Mouse (Mus musculus): ENCODE measurements around the gene Plekhm1. TPM values are rescaled to one million over a fixed set of nuclear protein-coding genes. Genes with fewer than 3 reads are reported as not detected.
"Not testable (repeated sequence)": the region's sequence is repeated elsewhere in the genome, so short reads cannot be mapped to it uniquely, and the experiment has no call there.

Gene Plekhm1
- 7.2 and 7.3 TPM in 2 replicates for polyA plus RNA-seq (2014; fragmentation: Nextera tagmentation; extraction: Ambion mirVana)

GRCm38 (mm10) chr11:103411981-103412949 is at the start of gene Plekhm1:
Gene Plekhm1 (minus strand): TSS chr11:103412687.
- Histone ChIP-seq H3K36me3 (ENCODE audit: control insufficient read depth, insufficient read depth, low read length) (no peaks in the 10 kb centered on the region), H3K27ac (ENCODE audit: low read depth, low read length) (0 out of 2 replicates have a peak within 1 kb of the TSS, but pooled peaks have one; percentile 8), H3K4me3 (ENCODE audit: low read depth, low read length) (peak within 1 kb of the TSS; percentile 78), H3K27me3 (ENCODE audit: control insufficient read depth, insufficient read depth, low read length) (no peaks in the 10 kb centered on the region), H3K9ac (ENCODE audit: low read depth, low read length) (peak within 1 kb of the TSS; percentile 67), H3K4me1 (replicated peaks; ENCODE audit: control insufficient read depth, insufficient read depth, low read length) (no peaks in the 10 kb centered on the region), H3K4me2 (replicated peaks; ENCODE audit: low read depth, low read length) (peak within 1 kb of the TSS; percentile 71), H3K9me3 (ENCODE audit: control insufficient read depth, low read length) (no peaks in the 10 kb centered on the region)
- peak; percentile 98 for DNase-seq (ENCODE audit: low spot score)
- peak; percentile 96 for ATAC-seq (ENCODE audit: low FRiP score)
- under 1% methylated on average over 65 of the region's 67 CpGs for WGBS

- not testable (repeated sequence) for H3K27me3 ChIP-seq (ENCODE audit: control insufficient read depth, insufficient read depth, low read length); DNase-seq (ENCODE audit: low spot score); H3K4me2 ChIP-seq (replicated peaks; ENCODE audit: low read depth, low read length); H3K4me1 ChIP-seq (replicated peaks; ENCODE audit: control insufficient read depth, insufficient read depth, low read length); ATAC-seq (ENCODE audit: low FRiP score); H3K36me3 ChIP-seq (ENCODE audit: control insufficient read depth, insufficient read depth, low read length); H3K27ac ChIP-seq (ENCODE audit: low read depth, low read length); H3K9ac ChIP-seq (ENCODE audit: low read depth, low read length); H3K4me3 ChIP-seq (ENCODE audit: low read depth, low read length); H3K9me3 ChIP-seq (ENCODE audit: control insufficient read depth, low read length)
- 32% methylated on average over 1 of the region's 1 CpGs for WGBS
These were observed 38.6 kb upstream of the Plekhm1 start for GRCm38 (mm10) chr11:103451105-103451504.

GRCm38 (mm10) chr11:103449721-103450120 is 37.2 kb upstream of the Plekhm1 start:
- H3K4me2 ChIP-seq (replicated peaks; ENCODE audit: low read depth, low read length); H3K36me3 ChIP-seq (ENCODE audit: control insufficient read depth, insufficient read depth, low read length); DNase-seq (ENCODE audit: low spot score); H3K9ac ChIP-seq (ENCODE audit: low read depth, low read length); ATAC-seq (ENCODE audit: low FRiP score); H3K27me3 ChIP-seq (ENCODE audit: control insufficient read depth, insufficient read depth, low read length); H3K4me3 ChIP-seq (ENCODE audit: low read depth, low read length); H3K9me3 ChIP-seq (ENCODE audit: control insufficient read depth, low read length); H3K4me1 ChIP-seq (replicated peaks; ENCODE audit: control insufficient read depth, insufficient read depth, low read length); H3K27ac ChIP-seq (ENCODE audit: low read depth, low read length): not testable (repeated sequence)
- WGBS, result 89% methylated on average over 13 of the region's 14 CpGs

- Histone ChIP-seq H3K27me3 (ENCODE audit: control insufficient read depth, insufficient read depth, low read length) (no peaks in the 10 kb centered on the region), H3K4me2 (replicated peaks; ENCODE audit: low read depth, low read length) (no peak overlapping the region), H3K9me3 (ENCODE audit: control insufficient read depth, low read length) (no peaks in the 10 kb centered on the region), H3K9ac (ENCODE audit: low read depth, low read length) (no peak overlapping the region), H3K4me1 (replicated peaks; ENCODE audit: control insufficient read depth, insufficient read depth, low read length) (no peaks in the 10 kb centered on the region), H3K27ac (ENCODE audit: low read depth, low read length) (no peak overlapping the region), H3K4me3 (ENCODE audit: low read depth, low read length) (no peak overlapping the region), H3K36me3 (ENCODE audit: control insufficient read depth, insufficient read depth, low read length) (no peaks in the 10 kb centered on the region)
- 96% methylated on average over 3 of the region's 3 CpGs for WGBS
- no peak for ATAC-seq (ENCODE audit: low FRiP score)
- no peak for DNase-seq (ENCODE audit: low spot score)
These were observed 31.2 kb upstream of the Plekhm1 start for GRCm38 (mm10) chr11:103443678-103444077.

GRCm38 (mm10) chr11:103436282-103436681 is 23.8 kb upstream of the Plekhm1 start:
- Histone ChIP-seq H3K27me3 (ENCODE audit: control insufficient read depth, insufficient read depth, low read length) (no peaks in the 10 kb centered on the region), H3K9me3 (ENCODE audit: control insufficient read depth, low read length) (no peaks in the 10 kb centered on the region), H3K36me3 (ENCODE audit: control insufficient read depth, insufficient read depth, low read length) (no peaks in the 10 kb centered on the region), H3K4me2 (replicated peaks; ENCODE audit: low read depth, low read length) (no peak overlapping the region), H3K27ac (ENCODE audit: low read depth, low read length) (no peak overlapping the region), H3K4me3 (ENCODE audit: low read depth, low read length) (no peak overlapping the region), H3K4me1 (replicated peaks; ENCODE audit: control insufficient read depth, insufficient read depth, low read length) (no peaks in the 10 kb centered on the region), H3K9ac (ENCODE audit: low read depth, low read length) (no peak overlapping the region)
- no peak for DNase-seq (ENCODE audit: low spot score)
- 87% methylated on average over 5 of the region's 5 CpGs for WGBS
- ATAC-seq (ENCODE audit: low FRiP score), result no peak

- H3K4me3 ChIP-seq (ENCODE audit: low read depth, low read length), result no peak overlapping the region
- H3K9ac ChIP-seq (ENCODE audit: low read depth, low read length), result no peak overlapping the region
- no peaks in the 10 kb centered on the region for H3K27me3 ChIP-seq (ENCODE audit: control insufficient read depth, insufficient read depth, low read length)
- no peak overlapping the region for H3K4me2 ChIP-seq (replicated peaks; ENCODE audit: low read depth, low read length)
- no peak overlapping the region for H3K27ac ChIP-seq (ENCODE audit: low read depth, low read length)
- ATAC-seq (ENCODE audit: low FRiP score) (no peak), DNase-seq (ENCODE audit: low spot score) (no peak)
- no peaks in the 10 kb centered on the region for H3K9me3 ChIP-seq (ENCODE audit: control insufficient read depth, low read length)
- WGBS, result 38% methylated on average over 5 of the region's 5 CpGs
- no peaks in the 10 kb centered on the region for H3K4me1 ChIP-seq (replicated peaks; ENCODE audit: control insufficient read depth, insufficient read depth, low read length)
- no peaks in the 10 kb centered on the region for H3K36me3 ChIP-seq (ENCODE audit: control insufficient read depth, insufficient read depth, low read length)
These were observed 12.5 kb upstream of the Plekhm1 start for GRCm38 (mm10) chr11:103425031-103425430.

- ATAC-seq (ENCODE audit: low FRiP score), result no peak
- 90% methylated on average over 13 of the region's 13 CpGs for WGBS
- Histone ChIP-seq H3K9me3 (ENCODE audit: control insufficient read depth, low read length) (no peaks in the 10 kb centered on the region), H3K4me2 (replicated peaks; ENCODE audit: low read depth, low read length) (no peak overlapping the region), H3K9ac (ENCODE audit: low read depth, low read length) (no peak overlapping the region), H3K27ac (ENCODE audit: low read depth, low read length) (no peak overlapping the region), H3K36me3 (ENCODE audit: control insufficient read depth, insufficient read depth, low read length) (no peaks in the 10 kb centered on the region), H3K4me1 (replicated peaks; ENCODE audit: control insufficient read depth, insufficient read depth, low read length) (no peaks in the 10 kb centered on the region), H3K4me3 (ENCODE audit: low read depth, low read length) (no peak overlapping the region), H3K27me3 (ENCODE audit: control insufficient read depth, insufficient read depth, low read length) (no peaks in the 10 kb centered on the region)
- DNase-seq (ENCODE audit: low spot score), result no peak
These were observed 7.2 kb upstream of the Plekhm1 start for GRCm38 (mm10) chr11:103419667-103420066.

DNA sequence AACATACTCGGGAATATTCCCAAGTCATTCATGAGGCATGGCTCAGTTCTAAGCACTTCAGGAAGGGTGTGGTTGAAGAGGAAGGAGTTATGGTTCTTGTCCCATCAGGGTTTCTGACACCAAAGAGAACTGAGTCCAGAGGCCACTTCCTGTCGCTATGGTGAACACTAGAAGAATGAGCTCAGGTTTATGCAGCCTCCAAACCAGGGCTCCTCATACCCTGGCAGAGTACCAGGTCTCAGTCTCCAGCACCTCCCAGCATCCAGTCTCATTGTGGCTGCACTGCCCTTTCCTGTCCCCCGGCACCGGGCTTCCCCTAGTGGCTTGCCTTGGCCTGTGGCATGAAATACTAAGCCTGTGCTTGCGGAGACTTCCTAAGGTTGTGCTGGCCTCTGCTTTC is 6.7 kb upstream of the Plekhm1 start:
- Histone ChIP-seq H3K4me3 (ENCODE audit: low read depth, low read length) (no peak overlapping the region), H3K9me3 (ENCODE audit: control insufficient read depth, low read length) (no peaks in the 10 kb centered on the region), H3K27ac (ENCODE audit: low read depth, low read length) (no peak overlapping the region), H3K4me1 (replicated peaks; ENCODE audit: control insufficient read depth, insufficient read depth, low read length) (no peaks in the 10 kb centered on the region), H3K27me3 (ENCODE audit: control insufficient read depth, insufficient read depth, low read length) (no peaks in the 10 kb centered on the region), H3K9ac (ENCODE audit: low read depth, low read length) (no peak overlapping the region), H3K36me3 (ENCODE audit: control insufficient read depth, insufficient read depth, low read length) (no peaks in the 10 kb centered on the region), H3K4me2 (replicated peaks; ENCODE audit: low read depth, low read length) (no peak overlapping the region)
- DNase-seq (ENCODE audit: low spot score) (no peak), ATAC-seq (ENCODE audit: low FRiP score) (no peak)
- WGBS, result 83% methylated on average over 5 of the region's 5 CpGs

DNA sequence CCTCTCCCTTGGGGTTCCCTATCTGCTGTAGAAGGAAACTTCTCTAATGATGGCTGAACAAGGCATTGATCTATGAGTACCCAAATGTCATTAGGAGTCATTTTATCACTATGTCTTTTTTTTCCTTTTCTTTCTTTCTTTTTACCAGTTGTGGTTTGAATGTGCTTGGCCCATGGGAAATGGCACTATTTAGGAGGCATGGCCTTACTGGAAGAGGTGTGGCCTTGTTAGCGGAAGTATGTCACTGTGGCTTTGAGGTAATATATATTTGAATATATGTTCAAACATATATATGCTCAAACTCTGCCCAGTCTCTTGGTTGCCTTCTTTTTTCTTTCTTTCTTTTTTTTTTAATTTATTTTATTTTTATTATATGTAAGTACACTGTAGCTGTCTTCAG is 1.0 kb upstream of the Plekhm1 start:
- 0 out of 2 replicates have a peak overlapping the region, but pooled peaks have one; percentile 71 for H3K4me2 ChIP-seq (replicated peaks; ENCODE audit: low read depth, low read length)
- DNase-seq (ENCODE audit: low spot score) (no peak), ATAC-seq (ENCODE audit: low FRiP score) (no peak)
- no peak overlapping the region for H3K9ac ChIP-seq (ENCODE audit: low read depth, low read length)
- H3K4me1 ChIP-seq (replicated peaks; ENCODE audit: control insufficient read depth, insufficient read depth, low read length), result no peaks in the 10 kb centered on the region
- H3K4me3 ChIP-seq (ENCODE audit: low read depth, low read length), result no peak overlapping the region; the same call in 1 of the 2 replicates
- no peaks in the 10 kb centered on the region for H3K27me3 ChIP-seq (ENCODE audit: control insufficient read depth, insufficient read depth, low read length)
- no peaks in the 10 kb centered on the region for H3K9me3 ChIP-seq (ENCODE audit: control insufficient read depth, low read length)
- no peaks in the 10 kb centered on the region for H3K36me3 ChIP-seq (ENCODE audit: control insufficient read depth, insufficient read depth, low read length)
- 81% methylated on average over 1 of the region's 1 CpGs for WGBS
- no peak overlapping the region for H3K27ac ChIP-seq (ENCODE audit: low read depth, low read length)

Measured in hindbrain, embryonic 11.5 days (tissue).